Mouse (Mus musculus): ENCODE measurements around the gene Glcci1. TPM values are rescaled to one million over a fixed set of nuclear protein-coding genes. Genes with fewer than 3 reads are reported as not detected.

Glcci1 gene
- polyA plus RNA-seq, 1 experiment, result 13.4 TPM

DNA sequence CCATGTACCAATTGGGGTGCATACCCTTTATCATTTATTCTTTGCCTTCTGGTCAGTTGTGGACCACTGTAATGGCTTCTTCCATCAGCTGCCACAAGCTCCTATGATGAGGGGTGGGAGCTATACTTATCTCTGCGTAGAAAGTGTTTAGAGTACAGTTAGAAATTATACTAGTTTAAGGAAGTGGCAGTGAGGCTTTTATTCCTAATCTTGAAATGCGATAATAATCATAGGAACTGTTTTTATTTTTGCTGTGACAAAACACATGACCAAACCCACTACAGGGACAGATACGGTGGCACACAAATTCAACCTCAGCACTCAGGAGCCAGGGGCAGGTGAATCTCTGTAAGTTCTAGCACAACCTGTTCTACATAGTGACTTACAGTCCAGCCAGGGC lies 17.2 kb upstream of the Glcci1 start:
- DNase-seq (ENCODE audit: extremely low spot score in 1 of 2, low spot score in 1 of 2), result no peak

DNA sequence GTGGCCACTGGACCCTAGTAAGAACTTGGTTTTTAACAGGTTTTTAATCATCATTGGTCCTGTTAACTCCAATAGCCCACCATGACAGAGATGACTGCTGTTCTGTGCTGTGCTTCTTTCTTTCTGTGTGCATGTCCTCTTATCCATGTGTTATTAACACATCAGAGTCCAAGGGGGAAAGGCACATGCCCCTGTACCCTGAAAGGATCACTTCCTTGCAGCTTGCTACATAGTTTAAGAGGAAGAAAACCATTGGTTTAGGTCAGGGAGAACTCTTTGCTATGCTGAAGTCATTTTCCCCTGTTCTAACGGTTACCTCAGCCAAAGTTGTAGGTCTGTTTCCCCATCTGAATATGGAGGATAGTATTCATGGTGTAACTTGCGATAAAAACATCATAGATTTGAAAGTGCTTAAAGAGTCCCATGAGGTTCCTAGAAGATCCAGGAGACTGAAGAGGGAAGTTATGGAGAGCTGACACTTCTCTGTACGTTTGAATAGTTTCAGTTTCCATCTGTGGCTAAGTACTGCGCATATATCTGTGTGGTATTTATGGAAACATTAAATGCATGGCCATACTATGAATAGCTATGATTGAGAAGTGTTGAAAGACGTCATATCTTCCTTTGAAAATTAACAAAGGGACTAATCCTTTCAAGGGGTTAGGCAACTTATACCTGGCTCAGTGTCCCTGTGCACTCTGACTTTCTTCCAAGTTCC lies 14.1 kb upstream of the Glcci1 start:
- no peak for DNase-seq (ENCODE audit: extremely low spot score in 1 of 2, low spot score in 1 of 2)

DNA sequence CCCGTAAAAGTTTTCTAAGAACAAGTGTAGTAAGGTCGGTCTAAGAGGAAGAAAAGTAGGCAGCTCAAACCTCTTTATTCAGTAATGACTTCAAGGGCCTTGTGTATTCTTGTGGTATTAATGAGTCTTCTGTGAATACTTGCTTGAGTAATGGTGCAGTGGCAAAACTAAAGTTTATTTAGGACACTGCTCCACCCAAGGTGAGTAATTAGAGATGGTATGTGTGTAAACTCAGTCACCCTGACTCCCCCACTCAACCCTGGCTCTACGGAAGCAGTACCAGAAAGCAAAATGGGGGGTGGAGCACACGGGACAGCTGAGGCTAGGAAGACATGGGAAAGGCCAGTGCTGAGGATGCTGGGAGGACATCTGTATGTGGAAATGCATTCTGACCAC lies 13.6 kb upstream of the Glcci1 start:
- no peak for DNase-seq (ENCODE audit: extremely low spot score in 1 of 2, low spot score in 1 of 2)

DNA sequence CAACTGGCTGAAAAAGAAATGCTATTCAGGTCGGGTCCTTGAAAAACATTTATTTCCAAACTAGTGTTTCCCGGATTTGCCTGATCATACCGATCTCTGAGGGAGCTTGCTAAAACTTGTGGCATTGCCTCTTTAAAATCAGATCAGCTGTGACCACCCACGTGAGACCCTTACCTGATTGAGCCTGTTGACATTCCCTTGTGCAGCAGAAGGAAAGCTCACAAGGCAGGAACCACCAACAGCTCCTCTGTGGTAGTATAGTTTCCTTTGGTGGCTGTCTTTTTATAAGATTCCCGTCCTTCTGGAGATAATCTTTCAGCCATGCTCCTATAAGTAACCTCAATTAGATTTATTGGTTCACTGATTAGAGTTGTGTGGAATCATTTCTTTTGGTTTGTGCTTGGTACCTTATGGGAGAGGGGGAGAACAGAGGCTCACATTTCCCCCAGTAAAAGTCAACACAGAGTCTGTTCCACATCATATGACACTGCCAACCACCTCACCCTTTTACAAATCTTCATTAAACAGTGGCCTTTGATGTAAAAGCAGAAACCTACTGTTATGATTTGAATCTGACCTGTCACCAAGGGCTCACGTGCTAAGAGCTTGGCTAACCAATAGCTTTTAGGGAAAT lies 12.0 kb upstream of the Glcci1 start:
- no peak for DNase-seq (ENCODE audit: extremely low spot score in 1 of 2, low spot score in 1 of 2)

DNA sequence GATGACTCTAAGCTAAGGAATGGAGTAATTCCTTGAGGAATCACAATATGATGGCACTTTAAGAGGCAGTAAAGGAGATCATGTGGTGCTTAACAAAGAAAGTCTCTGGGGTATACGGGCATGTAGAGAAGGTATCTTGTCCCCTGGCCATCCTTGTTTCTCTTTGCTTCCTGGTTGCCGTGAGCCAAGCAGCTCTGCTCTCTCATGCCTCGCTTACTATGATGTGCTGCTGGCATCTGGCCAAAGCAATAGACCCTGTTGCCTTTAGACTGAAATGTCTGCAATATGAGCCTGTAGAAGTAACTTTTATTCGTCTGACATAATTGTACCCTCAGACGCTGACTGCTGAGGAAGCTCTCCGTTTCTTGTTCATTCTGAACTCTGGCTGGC lies 11.5 kb upstream of the Glcci1 start:
- DNase-seq (ENCODE audit: extremely low spot score in 1 of 2, low spot score in 1 of 2), result no peak

DNA sequence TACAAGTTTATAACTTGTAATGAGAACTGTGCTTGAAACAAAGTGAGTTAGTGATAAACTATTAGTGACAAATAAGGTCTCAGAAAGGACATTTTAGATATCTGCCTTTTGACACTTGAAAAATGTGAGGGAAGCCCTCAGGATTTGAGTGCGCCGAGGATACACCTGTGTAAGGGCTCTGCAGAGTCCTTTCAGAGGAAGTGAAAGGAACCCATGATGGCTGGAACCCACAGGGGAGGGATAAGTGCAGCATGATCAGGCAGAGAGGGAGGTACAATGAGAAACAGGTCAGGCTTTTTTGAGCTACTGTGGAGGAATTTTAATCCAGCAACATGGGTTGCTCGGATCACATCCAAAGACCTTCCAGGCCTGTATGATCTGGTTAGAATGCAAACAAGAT lies 10.4 kb upstream of the Glcci1 start:
- no peak for DNase-seq (ENCODE audit: extremely low spot score in 1 of 2, low spot score in 1 of 2)

DNA sequence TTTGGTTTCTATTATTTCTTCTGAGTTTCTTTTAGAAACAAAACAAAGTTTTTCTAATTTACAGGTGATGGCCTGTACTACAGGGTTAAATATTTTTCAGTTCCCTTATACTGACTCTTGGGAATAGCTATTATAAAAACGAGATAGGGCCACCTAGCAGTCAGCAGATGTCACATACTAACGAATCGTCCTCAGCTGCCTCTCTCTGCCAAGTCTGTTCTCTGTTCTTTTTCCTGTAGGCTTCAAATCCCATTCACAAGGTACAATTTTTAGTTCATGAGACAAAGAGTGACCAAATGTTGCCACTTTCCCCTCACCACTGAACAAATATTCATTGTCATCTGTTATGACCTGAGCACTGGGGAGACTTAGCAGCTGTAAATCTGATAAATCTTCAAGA lies 5.4 kb upstream of the Glcci1 start:
- no peak for DNase-seq (ENCODE audit: extremely low spot score in 1 of 2, low spot score in 1 of 2)

DNA sequence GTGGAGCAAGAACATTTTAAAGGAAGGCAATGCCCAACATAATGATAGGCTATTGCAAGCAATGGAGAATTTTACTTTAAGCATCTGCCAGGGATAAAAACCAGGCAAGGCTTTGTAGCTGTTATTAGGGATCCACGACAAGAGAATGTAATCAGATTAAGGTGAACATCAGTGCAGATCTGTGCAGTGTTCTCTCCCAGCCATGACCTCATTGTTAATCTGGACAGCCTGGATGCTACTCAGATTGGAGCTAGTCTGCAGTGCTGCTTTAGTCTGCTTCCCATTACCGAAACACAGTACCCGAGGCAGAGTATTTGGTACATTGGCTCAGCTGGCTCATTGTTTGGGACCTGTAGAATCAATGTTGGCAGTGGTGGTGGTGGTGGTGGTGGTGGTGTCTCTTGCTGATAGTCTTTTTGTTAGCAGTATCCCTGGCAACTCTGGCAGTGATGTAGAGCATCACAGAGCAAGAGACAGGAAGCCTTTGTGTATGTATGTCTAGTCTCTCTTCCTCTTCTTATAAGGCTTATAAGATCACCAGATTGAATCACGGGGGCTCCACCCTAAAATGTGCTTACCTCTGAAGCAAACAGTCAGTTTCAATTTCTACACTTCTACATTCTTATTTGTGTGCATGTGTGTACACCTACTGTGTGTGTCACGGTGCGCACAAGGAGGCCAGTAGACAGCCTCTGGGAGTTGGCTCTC lies 4.7 kb upstream of the Glcci1 start:
- no peak for DNase-seq (ENCODE audit: extremely low spot score in 1 of 2, low spot score in 1 of 2)

DNA sequence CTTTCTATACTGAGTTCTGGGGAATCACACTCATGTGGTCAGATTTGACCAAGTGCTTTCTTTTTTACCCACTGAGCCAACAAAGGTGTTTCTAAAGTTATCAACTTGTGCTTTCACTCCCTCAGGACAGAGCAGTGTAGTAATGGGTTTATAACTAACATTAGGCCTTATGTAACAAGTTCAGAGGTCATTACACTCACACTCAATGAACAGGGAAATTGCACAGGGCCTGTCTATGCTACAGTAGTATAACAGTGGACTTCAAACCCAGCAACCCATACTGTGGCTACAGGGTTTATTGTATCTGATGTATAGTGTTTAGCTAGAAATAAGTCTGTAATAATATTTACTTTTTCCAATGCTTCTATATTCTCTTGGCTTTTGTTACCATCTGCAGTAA lies 2.8 kb upstream of the Glcci1 start:
- no peak for DNase-seq (ENCODE audit: extremely low spot score in 1 of 2, low spot score in 1 of 2)

DNA sequence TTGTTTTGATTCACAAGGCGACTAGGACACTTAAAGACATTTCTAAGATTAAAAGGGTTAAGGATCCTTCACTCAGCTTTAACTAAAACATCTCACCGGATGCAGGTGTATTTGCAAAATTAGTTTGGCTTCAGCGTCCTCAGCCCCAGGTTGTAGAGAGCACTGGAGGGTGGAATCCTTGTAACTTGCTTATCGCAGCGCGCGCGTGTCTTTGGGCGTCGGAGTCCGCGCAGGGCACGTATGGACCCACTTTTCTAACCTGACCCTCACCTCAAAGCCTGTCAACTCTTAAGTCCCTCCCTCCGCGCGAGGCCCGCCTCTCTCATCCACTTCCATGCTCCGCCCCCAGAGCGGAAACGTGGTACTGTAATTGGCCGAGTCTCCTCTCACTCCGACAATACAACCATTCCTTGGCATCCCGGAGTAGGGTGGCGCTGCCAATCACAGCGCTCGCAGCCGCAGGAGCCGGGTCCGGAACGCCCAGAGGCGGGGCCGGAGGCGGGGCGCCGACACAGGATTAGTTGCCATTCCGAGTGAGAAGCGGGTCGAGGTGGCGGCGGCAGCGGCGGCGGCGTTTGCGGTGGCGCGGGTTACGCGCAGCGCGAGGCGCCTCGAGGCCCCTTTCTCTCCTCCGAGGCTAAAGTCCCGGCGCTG lies 390 bp upstream of the Glcci1 start:
- peak; percentile 99 for DNase-seq (ENCODE audit: extremely low spot score in 1 of 2, low spot score in 1 of 2)

DNA sequence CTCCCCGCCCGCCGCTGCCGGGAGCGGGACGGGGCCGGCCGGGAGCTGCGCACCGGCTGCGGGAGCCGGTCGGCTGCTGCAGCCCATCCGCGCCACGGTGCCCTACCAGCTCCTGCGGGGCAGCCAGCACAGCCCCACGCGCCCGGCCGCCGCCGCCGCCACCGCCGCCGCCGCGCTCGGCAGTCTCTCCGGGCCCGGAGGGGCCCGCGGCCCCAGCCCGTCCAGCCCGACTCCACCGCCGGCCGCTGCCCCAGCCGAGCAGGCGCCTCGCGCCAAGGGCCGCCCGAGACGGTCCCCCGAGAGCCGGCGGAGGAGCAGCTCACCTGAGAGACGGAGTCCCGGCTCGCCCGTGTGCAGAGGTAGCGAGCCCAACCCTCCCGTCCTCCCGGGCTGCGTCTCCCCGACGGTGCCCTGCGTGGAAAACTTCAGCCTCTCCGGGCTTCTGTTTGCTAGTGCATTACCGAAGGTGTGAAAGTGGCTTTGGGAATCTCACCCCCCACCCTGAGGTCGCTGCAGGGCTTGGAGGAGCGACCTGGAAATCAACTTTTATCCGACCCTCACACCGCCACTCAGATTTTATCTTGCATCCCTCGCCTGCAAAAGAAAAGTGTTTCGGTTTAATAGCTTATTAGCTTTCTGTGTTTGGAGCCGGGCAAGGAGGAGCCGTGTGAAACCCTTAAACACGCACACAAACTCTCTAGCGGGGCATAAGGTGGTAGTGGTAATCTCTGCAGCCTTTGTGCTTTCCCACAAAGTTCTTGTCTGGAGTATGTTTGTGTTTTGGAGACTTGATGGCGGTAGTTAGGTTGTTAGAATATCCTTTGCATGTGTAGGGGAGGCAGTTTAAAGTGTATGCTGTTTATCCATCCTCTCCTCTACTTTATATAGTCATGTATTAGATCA lies 812 bp downstream of the Glcci1 start:
- no peak for DNase-seq (ENCODE audit: extremely low spot score in 1 of 2, low spot score in 1 of 2)

DNA sequence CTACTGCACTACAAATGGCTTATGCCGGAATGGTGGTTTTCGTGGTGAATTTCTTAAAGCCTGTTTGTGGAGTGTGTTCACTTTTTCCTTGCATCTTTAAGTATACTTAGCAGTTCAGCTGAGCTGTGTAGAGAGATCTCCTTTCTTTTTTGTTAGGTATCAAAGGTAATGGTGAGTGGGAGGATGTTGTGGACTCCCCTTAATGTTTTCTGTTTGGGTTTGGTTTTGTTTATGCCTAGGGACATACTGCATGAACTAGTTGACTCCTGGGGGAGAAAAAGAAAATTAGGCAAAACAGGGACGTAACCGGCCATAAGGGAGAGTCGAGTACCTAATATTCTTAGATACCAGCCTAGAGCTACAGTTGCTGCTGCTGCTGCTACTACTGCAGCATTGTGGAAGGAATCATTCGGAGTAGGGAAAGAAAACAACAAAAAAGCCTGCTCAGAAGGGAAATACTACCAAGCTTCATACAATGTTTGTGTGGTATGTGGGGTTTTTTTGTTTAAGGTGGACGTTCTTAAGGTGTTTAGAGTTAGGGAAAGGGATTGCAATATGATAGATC lies 1.5 kb downstream of the Glcci1 start:
- no peak for DNase-seq (ENCODE audit: extremely low spot score in 1 of 2, low spot score in 1 of 2)

DNA sequence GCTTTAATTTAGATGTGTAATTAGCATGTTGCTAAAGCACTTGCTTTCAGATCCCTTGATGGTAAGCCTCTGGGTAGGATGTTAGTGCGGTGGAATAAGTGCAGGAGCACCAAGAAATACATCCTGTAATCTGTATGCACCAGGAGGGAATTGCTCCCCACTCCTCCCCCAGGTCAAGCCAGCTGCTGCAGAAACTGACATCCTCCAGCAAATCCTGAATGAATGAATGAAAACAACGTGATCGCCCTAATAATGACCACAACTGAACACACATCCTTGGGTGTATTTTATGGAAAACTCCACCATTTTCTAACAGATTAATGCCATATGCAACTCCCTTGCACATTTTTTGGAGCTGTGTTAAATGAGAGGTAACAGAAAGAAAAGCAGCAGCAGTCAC lies 2.0 kb downstream of the Glcci1 start:
- DNase-seq (ENCODE audit: extremely low spot score in 1 of 2, low spot score in 1 of 2), result peak in 1 of 2 experiments; percentile 29

DNA sequence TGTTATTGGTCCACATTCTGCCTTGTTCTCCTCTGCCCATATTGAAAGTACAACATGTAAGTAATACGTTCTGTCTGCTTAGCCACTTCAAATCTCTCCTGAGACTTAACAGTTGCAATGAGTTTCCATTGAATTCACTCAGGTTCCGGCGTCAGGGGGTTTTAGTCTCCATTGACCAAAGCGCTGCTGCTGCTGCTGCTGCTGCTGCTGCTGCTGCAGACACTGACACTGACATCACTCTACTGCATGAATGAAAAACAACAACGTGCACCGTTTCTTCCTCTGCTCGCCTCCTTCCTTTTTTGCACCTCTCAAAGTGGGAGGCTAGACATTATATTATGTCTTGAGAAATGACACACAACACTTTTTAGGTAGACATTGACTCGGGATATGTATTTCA lies 3.0 kb downstream of the Glcci1 start:
- DNase-seq (ENCODE audit: extremely low spot score in 1 of 2, low spot score in 1 of 2), result peak in 1 of 2 experiments; percentile 25

DNA sequence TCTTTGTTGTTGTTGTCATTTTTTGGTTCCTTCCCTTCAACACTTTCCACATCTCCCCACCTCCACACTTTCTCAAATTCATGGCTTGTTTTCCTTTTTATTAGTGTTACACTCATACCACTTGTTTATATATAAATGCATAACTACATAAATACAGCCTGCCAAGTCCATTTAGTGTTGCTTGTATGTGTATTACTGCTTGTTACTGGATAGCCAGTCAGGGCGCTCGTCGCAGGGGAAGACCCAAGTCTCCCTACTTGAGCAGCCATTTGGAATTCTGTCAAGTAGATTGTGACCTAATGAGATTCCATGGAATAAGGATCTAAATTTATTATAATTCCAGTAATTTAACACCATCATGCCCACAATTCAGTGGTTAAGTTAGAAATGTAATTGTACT lies 10.3 kb downstream of the Glcci1 start:
- DNase-seq (ENCODE audit: extremely low spot score in 1 of 2, low spot score in 1 of 2), result no peak

DNA sequence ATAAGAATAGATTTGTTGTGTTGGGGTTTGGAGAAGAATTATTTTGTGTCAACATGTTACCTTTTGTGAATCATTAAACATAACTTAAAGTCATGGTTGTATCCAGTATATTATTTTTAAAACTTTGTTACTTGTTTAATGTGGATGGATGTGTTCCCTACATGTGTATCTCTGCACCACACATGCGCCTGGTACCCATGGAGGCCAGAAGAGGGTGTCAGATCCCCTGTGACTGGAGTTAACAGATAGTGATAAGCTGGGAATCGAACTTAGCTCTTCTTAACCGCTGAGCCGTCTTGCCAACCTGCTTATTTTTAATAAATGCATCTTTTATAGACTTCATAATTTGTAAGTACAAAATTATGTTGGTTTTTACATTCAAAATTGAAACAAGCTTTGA lies 11.8 kb downstream of the Glcci1 start:
- DNase-seq (ENCODE audit: extremely low spot score in 1 of 2, low spot score in 1 of 2), result no peak

DNA sequence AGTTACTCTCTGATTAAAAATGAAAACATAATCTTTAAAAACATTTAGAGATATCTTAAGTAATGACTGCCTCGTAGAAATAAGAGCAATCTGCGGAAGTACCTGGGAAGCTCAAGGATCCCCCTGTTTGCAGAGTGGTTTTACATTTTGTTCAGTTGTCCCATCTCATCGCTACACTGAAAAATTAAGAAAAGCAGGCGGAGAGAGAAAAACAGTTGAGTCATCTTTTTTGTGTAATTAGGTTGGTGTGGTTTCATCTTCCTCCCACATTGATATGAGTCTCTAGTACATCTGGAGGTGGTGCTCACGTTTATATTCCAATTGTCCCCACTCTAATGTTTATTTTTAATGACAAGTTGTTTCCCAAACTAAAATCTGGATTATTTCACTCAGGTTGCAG lies 15.3 kb downstream of the Glcci1 start:
- no peak for DNase-seq (ENCODE audit: extremely low spot score in 1 of 2, low spot score in 1 of 2)

DNA sequence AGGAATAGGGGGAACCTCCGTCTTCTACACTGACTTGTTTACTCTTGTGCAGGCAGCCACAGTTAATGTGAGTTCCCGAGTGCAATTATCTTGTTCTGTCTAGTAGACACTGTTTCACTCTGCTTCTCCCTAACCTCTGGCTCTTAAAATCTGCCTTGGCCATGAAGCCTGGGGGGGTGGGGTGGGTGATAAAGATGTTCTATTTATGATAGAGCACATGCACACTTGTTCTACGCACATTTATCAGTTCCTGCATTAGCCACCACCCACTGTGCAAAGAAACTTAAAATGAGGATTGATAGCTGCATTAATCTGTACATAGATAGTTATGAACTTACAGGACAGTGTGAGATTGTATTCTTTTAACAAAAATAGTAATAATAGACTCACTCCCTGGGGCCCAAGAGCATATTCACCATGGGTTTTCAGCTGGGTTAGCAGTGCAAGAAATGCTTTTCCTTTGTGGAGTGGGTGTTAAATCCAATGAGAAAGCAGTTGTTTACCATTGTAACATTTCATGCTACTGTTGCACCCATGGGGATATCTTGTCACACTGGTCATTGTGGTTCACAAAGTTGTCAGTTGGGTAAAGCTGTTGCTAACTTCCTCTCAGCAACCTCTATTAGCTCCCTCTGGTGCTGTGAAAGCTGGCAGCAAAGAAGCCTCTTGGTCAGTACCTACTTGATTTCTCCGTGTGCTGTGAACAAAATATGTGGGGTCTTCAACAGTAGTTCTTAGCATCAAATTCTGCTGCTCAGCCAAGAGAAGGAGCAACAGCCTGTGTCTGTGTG lies 21.9 kb downstream of the Glcci1 start:
- no peak for DNase-seq (ENCODE audit: extremely low spot score in 1 of 2, low spot score in 1 of 2)

DNA sequence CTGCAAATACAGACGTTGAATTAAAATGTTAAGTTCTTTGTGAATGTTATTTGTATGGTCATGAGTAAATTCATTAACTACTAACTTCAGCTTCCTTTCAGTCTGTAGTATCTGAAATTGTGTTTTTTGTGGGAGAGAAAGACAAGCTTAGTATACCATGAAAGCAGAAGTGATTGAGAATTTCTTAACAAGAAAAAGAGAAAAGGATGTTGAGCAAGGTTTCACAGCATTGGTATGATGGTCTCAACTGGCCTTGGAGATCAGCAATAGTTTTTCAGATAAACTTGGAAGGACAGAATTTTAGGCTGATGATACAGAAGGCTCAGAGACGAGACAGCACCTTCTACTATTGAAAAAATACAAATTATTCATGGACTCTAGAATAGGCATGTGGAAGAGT lies 27.5 kb downstream of the Glcci1 start:
- no peak for DNase-seq (ENCODE audit: extremely low spot score in 1 of 2, low spot score in 1 of 2)

Data from frontal cortex, adult 2 months (tissue).